Mouse (Mus musculus) neural tube, embryonic 13.5 days (tissue): ENCODE measurements around the gene Top2a. TPM values are rescaled to one million over a fixed set of nuclear protein-coding genes. Genes with fewer than 3 reads are reported as not detected.

Experiments used
- ATAC-seq: fragments of 200-750 bp; cut with Nextera tagmentation; 2 replicates; pipeline ENCODE4 v1.8.0; 2017; ENCODE audit warnings: low read depth, mild to moderate bottlenecking, moderate TSS enrichment, moderate library complexity
- H3K27ac ChIP-seq: fragments of 300-500 bp; sonication (generic); replicated peaks from 2 replicates; pipeline ENCODE4 v1.5.1; 2015; ENCODE audit warnings: moderate library complexity, mild to moderate bottlenecking, inconsistent platforms
- H3K27me3 ChIP-seq: fragments of 300-500 bp; sonication (generic); 2 replicates; pipeline ENCODE4 v1.6.1; 2015; ENCODE audit warnings: mild to moderate bottlenecking, inconsistent platforms
- H3K36me3 ChIP-seq: fragments of 300-500 bp; sonication (generic); 2 replicates; pipeline ENCODE4 v1.6.1; 2015; ENCODE audit warnings: mild to moderate bottlenecking, inconsistent platforms
- H3K4me1 ChIP-seq: fragments of 300-500 bp; sonication (generic); replicated peaks from 2 replicates; pipeline ENCODE4 v1.6.1; 2015; ENCODE audit warnings: inconsistent platforms
- H3K4me2 ChIP-seq: fragments of 300-500 bp; sonication (generic); 2 replicates; pipeline ENCODE4 v1.6.1; 2015; ENCODE audit warnings: inconsistent platforms, mild to moderate bottlenecking, moderate library complexity
- H3K4me3 ChIP-seq: fragments of 300-500 bp; sonication (generic); 2 replicates; pipeline ENCODE4 v1.5.1; 2015; ENCODE audit warnings: mild to moderate bottlenecking, inconsistent platforms
- H3K9ac ChIP-seq: fragments of 300-500 bp; sonication (generic); 2 replicates; pipeline ENCODE4 v1.6.1; 2015; ENCODE audit warnings: moderate library complexity, mild to moderate bottlenecking, inconsistent platforms
- H3K9me3 ChIP-seq: fragments of 300-500 bp; sonication (generic); 2 replicates; pipeline ENCODE4 v1.6.1; 2016; ENCODE audit warnings: inconsistent platforms
- WGBS: fragments of 180-500 bp; shearing (Covaris S2); methylation state at CpG from one replicate; pipeline ENCODE4 v1.1.7; 2015; 5-methylcytosine and 5-hydroxymethylcytosine counted together
- polyA plus RNA-seq: library from polyadenylated mRNA; unstranded; fragments of >200 nt; fragmentation: Nextera tagmentation; extraction: Ambion mirVana; gene quantifications from 2 replicates; pipeline ENCODE4 v1.2.1, GENCODE M21; 2015

Top2a gene
- polyA plus RNA-seq, 1 experiment from 2014 or later: 45.5 TPM

DNA sequence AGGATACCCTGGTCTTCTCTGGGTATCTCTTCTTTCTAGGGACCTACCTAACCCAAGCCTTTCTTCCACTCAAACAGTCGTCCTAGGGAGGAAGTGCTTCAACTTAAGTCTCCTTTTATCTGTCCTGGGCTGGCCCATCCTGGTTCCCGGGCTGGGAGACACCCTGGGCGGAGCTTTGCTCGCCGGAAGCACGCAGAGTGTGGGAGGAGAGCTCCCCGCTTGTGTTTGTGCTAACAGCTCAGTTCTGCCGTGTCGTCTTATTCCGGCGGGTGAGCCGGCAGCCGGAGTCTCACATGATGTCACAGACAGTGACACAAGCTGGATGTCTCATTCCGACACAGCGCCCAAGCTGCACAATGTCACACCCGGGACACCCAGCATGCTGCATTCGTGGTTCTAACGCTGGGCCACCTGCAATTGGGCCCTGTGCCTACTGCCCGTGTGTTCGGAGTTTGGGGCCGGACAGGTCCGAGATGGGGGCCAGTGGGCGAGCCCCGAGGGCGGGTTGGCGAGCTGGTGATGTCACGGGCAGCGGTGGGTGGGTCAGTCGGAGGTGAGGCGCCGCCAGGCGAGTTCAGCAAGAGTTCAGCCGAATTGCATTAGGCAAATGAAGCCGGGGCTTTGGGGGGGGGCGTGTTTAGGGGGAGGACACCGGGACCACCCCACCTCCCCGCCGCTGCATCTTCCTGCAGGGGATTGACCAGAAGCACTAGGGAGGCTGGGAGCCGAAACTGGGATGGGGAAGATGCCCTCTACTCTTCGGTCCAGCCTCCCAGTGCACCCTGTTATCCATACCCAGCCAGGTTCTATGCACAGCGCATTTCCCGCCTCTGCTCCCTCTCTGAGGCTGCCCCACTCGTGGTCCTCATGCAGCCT lies 64.3 kb downstream of the Top2a start:
- Histone ChIP-seq H3K9ac (peak overlapping the region; percentile 88), H3K36me3 (no peaks in the 10 kb centered on the region), H3K4me3 (peak overlapping the region; percentile 84), H3K27me3 (no peaks in the 10 kb centered on the region), H3K27ac (peak overlapping the region; percentile 98), H3K4me1 (peaks cover 78% of the 10 kb centered on the region), H3K9me3 (no peaks in the 10 kb centered on the region), H3K4me2 (peak overlapping the region; percentile 98)
- WGBS: under 1% methylated on average over 43 of the region's 43 CpGs
- ATAC-seq: peak; percentile 16

DNA sequence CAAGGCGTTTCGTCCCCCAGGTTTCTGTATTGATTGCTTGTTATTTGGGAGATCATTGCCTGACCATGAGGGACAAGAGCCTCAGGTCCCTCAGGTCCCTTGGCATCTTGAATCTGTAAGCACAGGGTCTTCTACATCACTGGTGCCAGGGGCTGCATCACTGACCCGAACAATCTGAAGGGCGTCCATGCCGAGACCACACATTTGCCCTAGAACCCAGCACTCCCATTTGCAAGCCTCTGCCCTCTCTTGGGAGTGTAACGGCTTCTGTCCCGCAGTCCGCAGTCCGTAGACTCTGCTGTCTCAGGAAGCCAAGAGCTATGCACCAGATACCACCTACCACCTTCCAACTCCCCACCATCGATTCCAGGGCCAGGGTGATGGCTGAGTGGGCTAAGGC lies 67.6 kb downstream of the Top2a start:
- no peak overlapping the region for H3K9ac ChIP-seq
- 71% methylated on average over 10 of the region's 10 CpGs for WGBS
- no peaks in the 10 kb centered on the region for H3K27me3 ChIP-seq
- no peaks in the 10 kb centered on the region for H3K36me3 ChIP-seq
- H3K4me2 ChIP-seq: no peak overlapping the region
- peaks cover 72% of the 10 kb centered on the region for H3K4me1 ChIP-seq
- H3K27ac ChIP-seq: no peak overlapping the region
- no peak for ATAC-seq
- H3K4me3 ChIP-seq: no peak overlapping the region
- no peaks in the 10 kb centered on the region for H3K9me3 ChIP-seq

- H3K27ac ChIP-seq: peak overlapping the region; percentile 87
- WGBS: 23% methylated on average over 7 of the region's 7 CpGs
Measured at GRCm38 (mm10) chr11:98955707-98956235, 68.2 kb downstream of the Top2a start.

GRCm38 (mm10) chr11:98954801-98955706 lies 68.9 kb downstream of the Top2a start:
- H3K4me3 ChIP-seq: no peak overlapping the region
- H3K27me3 ChIP-seq: no peaks in the 10 kb centered on the region
- 9% methylated on average over 16 of the region's 17 CpGs for WGBS
- H3K4me2 ChIP-seq: peak overlapping the region; percentile 38
- ATAC-seq: peak; percentile 34; the same call in 1 of the 2 replicates
- peak overlapping the region; percentile 87 for H3K27ac ChIP-seq
- no peaks in the 10 kb centered on the region for H3K9me3 ChIP-seq
- peaks cover 73% of the 10 kb centered on the region for H3K4me1 ChIP-seq
- peaks cover 7% of the 10 kb centered on the region; the same call in 1 of the 2 replicates for H3K36me3 ChIP-seq
- H3K9ac ChIP-seq: peak overlapping the region; percentile 54

More at GRCm38 (mm10) chr11:98955707-98956235, 68.2 kb downstream of the Top2a start:
- Histone ChIP-seq H3K27me3 (no peaks in the 10 kb centered on the region), H3K4me2 (no peak overlapping the region), H3K9ac (peak overlapping the region; percentile 54), H3K4me1 (peaks cover 72% of the 10 kb centered on the region), H3K36me3 (no peaks in the 10 kb centered on the region; the same call in 1 of the 2 replicates), H3K9me3 (no peaks in the 10 kb centered on the region), H3K4me3 (no peak overlapping the region)
- ATAC-seq: 0 out of 2 replicates have a peak, but pooled peaks have one; percentile 7

DNA sequence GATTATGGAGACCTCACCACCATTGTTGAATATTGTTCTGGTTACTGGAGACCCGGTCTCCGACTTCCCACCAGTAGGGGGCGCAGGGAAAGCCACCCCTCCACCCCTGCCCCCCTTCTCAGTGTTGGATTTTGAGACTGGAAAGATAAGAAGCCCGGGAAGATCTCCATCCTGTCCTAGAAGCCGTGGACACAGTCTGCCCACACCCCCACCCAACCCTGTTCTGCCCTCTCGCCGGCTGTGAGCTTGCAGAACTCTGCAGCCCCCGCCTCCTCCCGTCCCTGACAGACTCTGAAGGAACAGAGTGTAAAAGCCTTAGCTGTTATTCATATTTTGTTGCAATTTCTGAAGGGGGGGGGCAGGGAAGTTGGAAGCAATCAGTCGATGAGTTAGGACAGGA lies 69.6 kb downstream of the Top2a start:
- WGBS: 5% methylated on average over 10 of the region's 10 CpGs

GRCm38 (mm10) chr11:98953835-98954320 lies 70.1 kb downstream of the Top2a start:
- no peaks in the 10 kb centered on the region for H3K27me3 ChIP-seq
- peak overlapping the region; percentile 38 for H3K4me2 ChIP-seq
- H3K4me3 ChIP-seq: no peak overlapping the region
- WGBS: 34% methylated on average over 13 of the region's 13 CpGs
- H3K27ac ChIP-seq: peak overlapping the region; percentile 87
- H3K9me3 ChIP-seq: no peaks in the 10 kb centered on the region
- H3K4me1 ChIP-seq: peaks cover 72% of the 10 kb centered on the region
- no peak for ATAC-seq
- peaks cover 7% of the 10 kb centered on the region; the same call in 1 of the 2 replicates for H3K36me3 ChIP-seq
- no peak overlapping the region for H3K9ac ChIP-seq

More for the DNA sequence above, 69.6 kb downstream of the Top2a start:
- Histone ChIP-seq H3K27me3 (no peaks in the 10 kb centered on the region), H3K9me3 (no peaks in the 10 kb centered on the region), H3K9ac (peak overlapping the region; percentile 54; the same call in 1 of the 2 replicates), H3K4me1 (peaks cover 73% of the 10 kb centered on the region), H3K36me3 (peaks cover 7% of the 10 kb centered on the region; the same call in 1 of the 2 replicates), H3K4me2 (peak overlapping the region; percentile 38), H3K4me3 (no peak overlapping the region), H3K27ac (peak overlapping the region; percentile 87)
- peak; percentile 33; the same call in 1 of the 2 replicates for ATAC-seq

- no peak overlapping the region for H3K9ac ChIP-seq
- peaks cover 69% of the 10 kb centered on the region for H3K4me1 ChIP-seq
- no peak overlapping the region for H3K4me2 ChIP-seq
- H3K4me3 ChIP-seq: no peak overlapping the region
- no peak for ATAC-seq
- peaks cover 7% of the 10 kb centered on the region; the same call in 1 of the 2 replicates for H3K36me3 ChIP-seq
- WGBS: 18% methylated on average over 2 of the region's 2 CpGs
- no peaks in the 10 kb centered on the region for H3K27me3 ChIP-seq
- 0 out of 2 replicates have a peak overlapping the region, but pooled peaks have one; percentile 87 for H3K27ac ChIP-seq
- H3K9me3 ChIP-seq: no peaks in the 10 kb centered on the region
Measured at GRCm38 (mm10) chr11:98953361-98953760, 70.6 kb downstream of the Top2a start.

- Histone ChIP-seq H3K9me3 (no peaks in the 10 kb centered on the region), H3K4me1 (peaks cover 70% of the 10 kb centered on the region), H3K9ac (no peak overlapping the region), H3K27ac (no peak overlapping the region), H3K27me3 (no peaks in the 10 kb centered on the region), H3K4me3 (no peak overlapping the region), H3K4me2 (no peak overlapping the region), H3K36me3 (peaks cover 7% of the 10 kb centered on the region; the same call in 1 of the 2 replicates)
- no peak for ATAC-seq
- WGBS: 65% methylated on average over 2 of the region's 2 CpGs
Measured at GRCm38 (mm10) chr11:98952736-98953135, 71.3 kb downstream of the Top2a start.

- H3K4me1 ChIP-seq: peaks cover 76% of the 10 kb centered on the region
- H3K9me3 ChIP-seq: no peaks in the 10 kb centered on the region
- no peak overlapping the region for H3K4me3 ChIP-seq
- ATAC-seq: no peak
- H3K27ac ChIP-seq: no peak overlapping the region
- no peaks in the 10 kb centered on the region for H3K27me3 ChIP-seq
- WGBS: 84% methylated on average over 1 of the region's 1 CpGs
- no peak overlapping the region for H3K9ac ChIP-seq
- H3K36me3 ChIP-seq: peaks cover 7% of the 10 kb centered on the region; the same call in 1 of the 2 replicates
- H3K4me2 ChIP-seq: no peak overlapping the region
Measured at GRCm38 (mm10) chr11:98952111-98952510, 71.9 kb downstream of the Top2a start.

DNA sequence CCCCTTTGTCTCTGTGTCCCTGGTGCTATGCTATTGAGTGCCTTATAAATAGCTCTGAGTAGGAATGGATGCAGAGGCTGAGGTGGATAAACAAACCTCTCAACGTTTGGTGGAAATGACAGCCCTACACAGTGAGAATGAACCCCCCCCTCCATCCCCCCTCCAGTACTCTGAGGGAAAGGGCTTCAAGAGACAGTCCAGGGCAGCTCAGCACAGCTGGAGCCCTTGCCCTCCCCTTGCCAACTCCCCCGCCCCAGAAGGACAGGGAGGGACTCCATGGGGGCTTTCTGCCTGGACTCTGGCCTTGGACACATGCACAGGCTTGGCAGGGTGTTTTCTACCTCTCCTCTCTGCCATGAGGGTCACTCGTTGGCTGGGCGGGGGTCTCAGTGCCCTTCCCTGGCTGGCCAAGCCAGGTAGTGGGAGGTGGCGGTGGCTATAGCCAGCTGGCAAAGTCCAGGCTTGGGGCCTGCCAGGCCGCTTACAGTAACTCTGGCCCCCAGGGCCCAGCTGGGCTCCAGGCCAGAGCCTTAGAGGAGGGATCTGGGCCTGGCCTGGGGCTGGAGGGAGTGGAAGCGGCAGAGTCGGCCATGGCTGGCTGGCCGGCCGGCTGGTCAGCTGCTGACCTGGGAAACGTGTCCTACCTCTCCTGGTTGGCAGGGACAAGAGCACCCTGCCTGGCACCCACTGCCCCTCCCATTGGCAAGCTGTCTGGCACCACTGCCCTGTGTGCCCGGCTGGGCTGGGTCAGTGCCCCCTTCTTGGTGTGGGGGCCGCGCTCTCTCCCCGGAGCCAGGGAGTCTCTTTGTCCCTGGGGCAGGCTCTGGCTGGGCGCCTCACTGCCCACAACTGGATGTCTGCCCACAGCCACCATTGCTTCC lies 72.7 kb downstream of the Top2a start:
- Histone ChIP-seq H3K9ac (peak overlapping the region; percentile 60), H3K4me2 (0 out of 2 replicates have a peak overlapping the region, but pooled peaks have one; percentile 20), H3K9me3 (no peaks in the 10 kb centered on the region), H3K4me3 (no peak overlapping the region), H3K4me1 (peaks cover 75% of the 10 kb centered on the region), H3K27ac (peak overlapping the region; percentile 75), H3K36me3 (peaks cover 7% of the 10 kb centered on the region; the same call in 1 of the 2 replicates), H3K27me3 (no peaks in the 10 kb centered on the region)
- WGBS: 63% methylated on average over 16 of the region's 16 CpGs
- no peak for ATAC-seq
